8 mouse cellular contexts compared by ENCODE assay signal in the genomic region with DNA sequence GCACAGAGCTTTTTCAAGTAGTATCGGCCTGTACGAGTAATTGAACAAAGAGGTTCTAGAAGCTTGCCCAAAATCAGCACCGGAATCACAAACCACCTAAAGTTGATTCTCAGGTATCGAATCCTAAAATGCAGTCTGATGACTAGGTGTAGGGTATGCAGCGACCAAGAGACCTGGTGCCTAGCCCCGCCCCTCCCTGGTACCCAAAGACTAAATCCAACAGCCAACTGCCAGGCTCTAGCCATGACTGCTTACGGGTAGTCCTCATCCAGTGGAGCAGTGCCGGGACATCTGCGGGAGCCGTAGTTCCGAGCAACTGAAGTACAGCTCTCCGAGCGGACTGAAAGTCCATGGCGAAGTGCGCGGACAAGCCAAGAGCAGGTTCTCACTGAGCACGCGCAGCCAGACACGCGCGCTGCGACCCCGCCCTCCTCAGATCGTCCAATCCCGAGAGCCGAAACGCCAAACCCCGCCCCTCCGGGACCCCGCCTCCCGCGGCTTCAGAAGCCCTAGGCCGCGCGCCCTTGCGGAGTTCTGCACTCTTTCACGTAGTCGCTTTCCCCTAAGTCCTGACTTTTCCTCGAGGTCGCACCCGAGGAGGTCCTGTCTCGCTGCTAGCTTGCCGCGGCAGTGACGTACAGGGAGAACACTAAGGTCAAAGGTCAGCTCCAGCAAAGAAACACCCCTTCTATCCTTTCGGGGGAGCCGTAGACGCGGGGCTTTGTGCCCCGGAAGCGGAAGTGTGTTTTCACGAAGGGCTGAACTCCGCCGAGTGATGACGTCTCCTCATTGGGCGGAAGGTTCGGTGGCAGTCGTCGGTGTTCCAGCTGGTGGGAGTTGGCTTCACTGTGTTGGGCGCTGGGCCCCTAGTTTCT. TPM values are rescaled to one million over a fixed set of nuclear protein-coding genes. Genes with fewer than 3 reads are reported as not detected.
DNase-seq lines count a peak whose midpoint lies in the region; ATAC-seq and TF ChIP-seq lines count a peak whose summit lies in the region.
"Not testable (repeated sequence)": the region's sequence is repeated elsewhere in the genome, so short reads cannot be mapped to it uniquely, and the experiment has no call there.

Gene 2700097O09Rik (minus strand): TSS at position 385 of the 875 bp plus-strand sequence.
Gene Srp54a (plus strand): TSS at position 537 of the 875 bp plus-strand sequence.

- not testable (repeated sequence) for TF ChIP-seq CTCF in layer of hippocampus, adult 2 months (conservative IDR thresholded peaks at IDR 0.05); lung, embryonic 14.5 days (IDR thresholded peaks at IDR 0.05; ENCODE audit: low read depth); olfactory bulb, adult 2 months (IDR thresholded peaks at IDR 0.05; ENCODE audit: insufficient read depth, low read depth, low read length)
- 0 out of 2 replicates have a peak, but pooled peaks have one; percentile 31 for TF ChIP-seq CTCF in thymus, adult 2 months (IDR thresholded peaks at IDR 0.05; ENCODE audit: borderline replicate concordance, control insufficient read depth, extremely low read depth, insufficient read depth, low read length, poor library complexity)

- peak within 1 kb of the TSS; percentile 94 to 100 for H3K4me3 ChIP-seq in ES-E14 (ENCODE audit: insufficient read depth in 1 of 2, low read depth in 1 of 2, low read length in 2 of 2, poor library complexity in 1 of 2, severe bottlenecking in 1 of 2)
- H3K4me3 ChIP-seq in forebrain, embryonic 16.5 days (replicated peaks; ENCODE audit: low read length): peak within 1 kb of the TSS; percentile 62
- H3K4me3 ChIP-seq in layer of hippocampus, adult 2 months: peak within 1 kb of the TSS; percentile 66
- peak within 1 kb of the TSS; percentile 62 for H3K4me3 ChIP-seq in lung, embryonic 14.5 days (ENCODE audit: low read depth, low read length)
- H3K4me3 ChIP-seq in olfactory bulb, adult 2 months (ENCODE audit: insufficient read depth, low read depth, low read length): peak within 1 kb of the TSS; percentile 95
- H3K4me3 ChIP-seq in thymus, adult 2 months (ENCODE audit: control insufficient read depth, insufficient read depth, low read length): peak within 1 kb of the TSS; percentile 97

- not testable (repeated sequence) for H3K4me1 ChIP-seq in ES-E14 (ENCODE audit: control insufficient read depth in 2 of 2, insufficient read depth in 2 of 2, low read length in 2 of 2, poor library complexity in 1 of 2); forebrain, embryonic 16.5 days (replicated peaks; ENCODE audit: control insufficient read depth, insufficient read depth, low read length); lung, embryonic 14.5 days (ENCODE audit: insufficient read depth); olfactory bulb, adult 2 months (ENCODE audit: control insufficient read depth, insufficient read depth, low read length); thymus, adult 2 months (replicated peaks; ENCODE audit: control insufficient read depth, insufficient read depth, low read length)

- ATAC-seq in forebrain, embryonic 16.5 days: peak; percentile 98
- ATAC-seq in lung, embryonic 14.5 days (ENCODE audit: insufficient read depth): peak; percentile 98

- H3K4me2 ChIP-seq in forebrain, embryonic 16.5 days (ENCODE audit: low read length): peak within 1 kb of the TSS; percentile 63
- H3K4me2 ChIP-seq in lung, embryonic 14.5 days: peak within 1 kb of the TSS; percentile 58

- TF ChIP-seq POLR2A in olfactory bulb, adult 2 months (IDR thresholded peaks at IDR 0.05; ENCODE audit: insufficient read depth, low read depth, low read length): not testable (repeated sequence)
- peak; percentile 42; the same call in 1 of the 2 replicates for TF ChIP-seq POLR2A in thymus, adult 2 months (IDR thresholded peaks at IDR 0.05; ENCODE audit: control insufficient read depth, extremely low read depth, insufficient read depth, low read length, poor library complexity)

- peak within 1 kb of the TSS; percentile 92 for H3K9ac ChIP-seq in ES-E14 (ENCODE audit: insufficient read depth, low read depth, low read length, poor library complexity, severe bottlenecking)
- peak within 1 kb of the TSS; percentile 67 for H3K9ac ChIP-seq in forebrain, embryonic 16.5 days (replicated peaks; ENCODE audit: low read depth, low read length)
- H3K9ac ChIP-seq in lung, embryonic 14.5 days: peak within 1 kb of the TSS; percentile 65

- H3K9me3 ChIP-seq in ES-E14 (ENCODE audit: control insufficient read depth, insufficient read depth, low read depth, low read length); forebrain, embryonic 16.5 days (ENCODE audit: control insufficient read depth, low read length); lung, embryonic 14.5 days (ENCODE audit: low read depth, low read length): not testable (repeated sequence)

- not testable (repeated sequence) for H3K36me3 ChIP-seq in ES-E14 (ENCODE audit: control insufficient read depth, insufficient read depth, low read length, poor library complexity, severe bottlenecking); forebrain, embryonic 16.5 days (ENCODE audit: control insufficient read depth, insufficient read depth); lung, embryonic 14.5 days (ENCODE audit: insufficient read depth); thymus, adult 2 months (ENCODE audit: control insufficient read depth, insufficient read depth, low read length)

- peak; percentile 91 for DNase-seq in ES-E14 (ENCODE audit: low read depth, low spot score)
- DNase-seq in cerebellum, adult 11-12 months: peak; percentile 95
- peak; percentile 92 to 94 for DNase-seq in heart, postnatal 36 days
- peak; percentile 90 to 95 for DNase-seq in layer of hippocampus, adult 2 months (ENCODE audit: low spot score in 2 of 2)
- DNase-seq in lung, embryonic 14.5 days: peak; percentile 98
- peak; percentile 91 for DNase-seq in thymus, adult 2 months

- WGBS in forebrain, embryonic 16.5 days: under 1% methylated on average over 58 of the region's 60 CpGs
- WGBS in lung, embryonic 14.5 days: under 1% methylated on average over 57 of the region's 60 CpGs
- WGBS in olfactory bulb, adult 2 months: under 1% methylated on average over 60 of the region's 60 CpGs
- under 1% methylated on average over 60 of the region's 60 CpGs for WGBS in thymus, adult 2 months

- peak within 1 kb of the TSS; percentile 88 for H3K27ac ChIP-seq in ES-E14 (ENCODE audit: insufficient read depth, low read depth, low read length, poor library complexity, severe bottlenecking)
- H3K27ac ChIP-seq in forebrain, embryonic 16.5 days (ENCODE audit: low read length): peak within 1 kb of the TSS; percentile 79
- peak within 1 kb of the TSS; percentile 89 for H3K27ac ChIP-seq in layer of hippocampus, adult 2 months
- H3K27ac ChIP-seq in lung, embryonic 14.5 days (ENCODE audit: low read depth): peak within 1 kb of the TSS; percentile 90
- peak within 1 kb of the TSS; percentile 98 for H3K27ac ChIP-seq in olfactory bulb, adult 2 months (ENCODE audit: insufficient read depth, low read depth, low read length)
- peak within 1 kb of the TSS; percentile 72 for H3K27ac ChIP-seq in thymus, adult 2 months (ENCODE audit: control insufficient read depth, insufficient read depth, low read length)

- intact Hi-C loops in heart, postnatal 36 days (cut with DNase I): not testable (repeated sequence)

- in situ Hi-C loops in ES-E14 (cut with MboI; ENCODE audit: low sequenced_read_pairs in 2 of 2, unreplicated experiment in 2 of 2): not testable (repeated sequence)

- not testable (repeated sequence) for H3K27me3 ChIP-seq in forebrain, embryonic 16.5 days (replicated peaks; ENCODE audit: control insufficient read depth, insufficient read depth, low read length); lung, embryonic 14.5 days (ENCODE audit: insufficient read depth, low read length); thymus, adult 2 months (ENCODE audit: control insufficient read depth, insufficient read depth, low read length)

TF ChIP-seq in ES-E14, 5 proteins besides CTCF, POLR2A, EP300 and RAD21:
- 0 out of 2 replicates have a peak, but pooled peaks have one; percentile 58 for TF ChIP-seq CHD2 (IDR thresholded peaks at IDR 0.05; ENCODE audit: low read depth, low read length)
- 0 out of 2 replicates have a peak, but pooled peaks have one; percentile 58 for TF ChIP-seq HCFC1 (IDR thresholded peaks at IDR 0.05; ENCODE audit: borderline replicate concordance, insufficient read depth, low read length)

RNA-seq across cellular contexts. Expression of gene 2700097O09Rik, which starts in this region (rescaled TPM):
- total RNA-seq in ES-E14 (2012; rRNA removed): 29.9 and 33.1 TPM in 2 replicates
- 35.3 and 37.9 TPM in 2 replicates for polyA plus RNA-seq in forebrain, embryonic 16.5 days (2015; fragmentation: Nextera tagmentation; extraction: Ambion mirVana)
- total RNA-seq in heart, postnatal 36 days (2021): 1 to 10 TPM; 9.2 to 9.6 TPM
- total RNA-seq in layer of hippocampus, adult 2 months (2021): 10 to 100 TPM in 1 of 2 experiments, 1 to 10 TPM in 1; 9.9 to 11.4 TPM
- polyA plus RNA-seq in lung, embryonic 14.5 days (2014; fragmentation: Nextera tagmentation; extraction: Ambion mirVana): 34.3 and 36.1 TPM in 2 replicates
- polyA plus RNA-seq in olfactory bulb, adult 2 months (2012; ENCODE audit: insufficient read depth, insufficient read length, low replicate concordance, missing spikeins): not detected in 2 replicates
- 5.4 and 6.5 TPM in 2 replicates for polyA plus RNA-seq in thymus, adult 2 months (2012; rRNA removed)

RNA-seq across cellular contexts. Expression of gene Srp54a, which starts in this region (rescaled TPM):
- 32.8 and 52.4 TPM in 2 replicates for total RNA-seq in ES-E14 (2012; rRNA removed)
- 197 and 241 TPM in 2 replicates for polyA plus RNA-seq in forebrain, embryonic 16.5 days (2015; fragmentation: Nextera tagmentation; extraction: Ambion mirVana)
- total RNA-seq in heart, postnatal 36 days (2021): 10 to 100 TPM; 93.0 to 93.9 TPM
- 10 to 100 TPM; 86.3 to 87.0 TPM for total RNA-seq in layer of hippocampus, adult 2 months (2021)
- polyA plus RNA-seq in lung, embryonic 14.5 days (2014; fragmentation: Nextera tagmentation; extraction: Ambion mirVana): 156 and 163 TPM in 2 replicates
- polyA plus RNA-seq in olfactory bulb, adult 2 months (2012; ENCODE audit: insufficient read depth, insufficient read length, low replicate concordance, missing spikeins): 183 TPM in 1 of 2 replicates, not detected in the other
- 21.9 and 23.9 TPM in 2 replicates for polyA plus RNA-seq in thymus, adult 2 months (2012; rRNA removed)

Comparison
In these comparisons a context has a peak if more than half of its experiments do, and no peak if none do; other contexts are left out.
1. Peak in every context shown above with its lines: DNase-seq, ATAC-seq, H3K4me3 ChIP-seq and H3K27ac ChIP-seq.